Mouse (Mus musculus) CH12.LX (cell line): ENCODE data around the gene Nudt15. TPM values are rescaled to one million over a fixed set of nuclear protein-coding genes. Genes with fewer than 3 reads are reported as not detected.

Experiments
- polyA plus RNA-seq: library from polyadenylated mRNA; unstranded; fragments of >175 nt; gene quantifications from 2 replicates; pipeline ENCODE4 v1.2.1, GENCODE M21; 2012; ENCODE audit warnings: low read depth; ENCODE audit not compliant: insufficient read length
- total RNA-seq, 2 experiments: library from RNA; depleted of rRNA; stranded (reverse); fragments of 300-350 nt in 1 of 2; fragments of >200 nt in 1 of 2; gene quantifications; 2 replicates each; pipeline ENCODE4 v1.2.3; 2012 to 2014

Nudt15 gene
- total and polyA plus RNA-seq, 3 experiments, result 2.5 to 9.0 (median 6.8) TPM

Other genes with a start within 250 kb of the Nudt15 start
- 10.7 and 15.2 TPM in 2 replicates for gene Rb1, start 222.4 kb downstream of the Nudt15 start, total RNA-seq (2012; rRNA removed)
- gene Rb1, start 222.4 kb downstream of the Nudt15 start, total RNA-seq (2014; rRNA removed), result 16.7 and 19.3 TPM in 2 replicates
- 13.6 TPM in 2 replicates for gene Rb1, start 222.4 kb downstream of the Nudt15 start, polyA plus RNA-seq
- 191 and 305 TPM in 2 replicates for gene Itm2b, start 163.0 kb downstream of the Nudt15 start, total RNA-seq (2012; rRNA removed)
- gene Itm2b, start 163.0 kb downstream of the Nudt15 start, total RNA-seq (2014; rRNA removed), result 190 and 212 TPM in 2 replicates
- gene Itm2b, start 163.0 kb downstream of the Nudt15 start, polyA plus RNA-seq, result 234 and 254 TPM in 2 replicates
- 45.6 and 53.2 TPM in 2 replicates for gene Med4, start 38.2 kb downstream of the Nudt15 start, total RNA-seq (2012; rRNA removed)
- gene Med4, start 38.2 kb downstream of the Nudt15 start, total RNA-seq (2014; rRNA removed), result 61.5 and 65.8 TPM in 2 replicates
- 60.7 and 75.7 TPM in 2 replicates for gene Med4, start 38.2 kb downstream of the Nudt15 start, polyA plus RNA-seq
- gene Sucla2, start 22.9 kb downstream of the Nudt15 start, total RNA-seq (2012; rRNA removed), result 51.9 and 58.5 TPM in 2 replicates
- 98.4 and 109 TPM in 2 replicates for gene Sucla2, start 22.9 kb downstream of the Nudt15 start, total RNA-seq (2014; rRNA removed)
- gene Sucla2, start 22.9 kb downstream of the Nudt15 start, polyA plus RNA-seq, result 60.3 and 79.3 TPM in 2 replicates
- not detected in 2 replicates for gene Gm21750, start 113.0 kb upstream of the Nudt15 start, total RNA-seq (2012; rRNA removed)
- gene Gm21750, start 113.0 kb upstream of the Nudt15 start, total RNA-seq (2014; rRNA removed), result not detected in 2 replicates
- not detected in 2 replicates for gene Gm21750, start 113.0 kb upstream of the Nudt15 start, polyA plus RNA-seq